Mouse (Mus musculus) liver, embryonic 16.5 days (tissue): ENCODE measurements around the gene Mrln. TPM values are rescaled to one million over a fixed set of nuclear protein-coding genes. Genes with fewer than 3 reads are reported as not detected.

Experiments
- ATAC-seq: fragments of 200-750 bp; cut with Nextera tagmentation; 2 replicates; pipeline ENCODE4 v1.8.0; 2017; ENCODE audit warnings: low read depth, mild to moderate bottlenecking, moderate number of reproducible peaks, moderate library complexity
- H3K27ac ChIP-seq: fragments of 300-500 bp; sonication (generic); 2 replicates; pipeline ENCODE4 v1.5.1; 2014; ENCODE audit warnings: mild to moderate bottlenecking, low read length
- H3K27me3 ChIP-seq: fragments of 300-500 bp; sonication (generic); 2 replicates; pipeline ENCODE4 v1.6.1; 2014; ENCODE audit warnings: low read depth, low read length, mixed read lengths; ENCODE audit not compliant: control insufficient read depth, insufficient read depth
- H3K36me3 ChIP-seq: fragments of 300-500 bp; sonication (generic); 2 replicates; pipeline ENCODE4 v1.6.1; 2014; ENCODE audit warnings: mild to moderate bottlenecking; ENCODE audit not compliant: control insufficient read depth, insufficient read depth
- H3K4me1 ChIP-seq: fragments of 300-500 bp; sonication (generic); 2 replicates; pipeline ENCODE4 v1.6.1; 2014; ENCODE audit warnings: low read depth, low read length, mixed read lengths; ENCODE audit not compliant: control insufficient read depth
- H3K4me2 ChIP-seq: fragments of 300-500 bp; sonication (generic); 2 replicates; pipeline ENCODE4 v1.6.1; 2014; ENCODE audit warnings: low read depth, low read length, mixed read lengths
- H3K4me3 ChIP-seq: fragments of 300-500 bp; sonication (generic); 2 replicates; pipeline ENCODE4 v1.5.1; 2014; ENCODE audit warnings: low read depth, mild to moderate bottlenecking, low read length
- H3K9ac ChIP-seq: fragments of 300-500 bp; sonication (generic); 2 replicates; pipeline ENCODE4 v1.6.1; 2014; ENCODE audit warnings: low read depth, low read length
- H3K9me3 ChIP-seq: fragments of 300-500 bp; sonication (generic); replicated peaks from 2 replicates; pipeline ENCODE4 v1.6.1; 2016; ENCODE audit warnings: low read length; ENCODE audit not compliant: control insufficient read depth
- WGBS: fragments of 180-500 bp; shearing (Covaris S2); extraction: QIAGEN DNeasy Blood & Tissue Kit; methylation state at CpG from one replicate; pipeline ENCODE4 v1.1.7; 2014; ENCODE audit not compliant: insufficient replicate concordance; 5-methylcytosine and 5-hydroxymethylcytosine counted together
- polyA plus RNA-seq: library from polyadenylated mRNA; unstranded; fragments of >200 nt; fragmentation: Nextera tagmentation; extraction: Ambion mirVana; gene quantifications from 2 replicates; pipeline ENCODE4 v1.2.1, GENCODE M21; 2015

Mrln gene
- polyA plus RNA-seq, 1 experiment from 2014 or later = 1.3 TPM

DNA sequence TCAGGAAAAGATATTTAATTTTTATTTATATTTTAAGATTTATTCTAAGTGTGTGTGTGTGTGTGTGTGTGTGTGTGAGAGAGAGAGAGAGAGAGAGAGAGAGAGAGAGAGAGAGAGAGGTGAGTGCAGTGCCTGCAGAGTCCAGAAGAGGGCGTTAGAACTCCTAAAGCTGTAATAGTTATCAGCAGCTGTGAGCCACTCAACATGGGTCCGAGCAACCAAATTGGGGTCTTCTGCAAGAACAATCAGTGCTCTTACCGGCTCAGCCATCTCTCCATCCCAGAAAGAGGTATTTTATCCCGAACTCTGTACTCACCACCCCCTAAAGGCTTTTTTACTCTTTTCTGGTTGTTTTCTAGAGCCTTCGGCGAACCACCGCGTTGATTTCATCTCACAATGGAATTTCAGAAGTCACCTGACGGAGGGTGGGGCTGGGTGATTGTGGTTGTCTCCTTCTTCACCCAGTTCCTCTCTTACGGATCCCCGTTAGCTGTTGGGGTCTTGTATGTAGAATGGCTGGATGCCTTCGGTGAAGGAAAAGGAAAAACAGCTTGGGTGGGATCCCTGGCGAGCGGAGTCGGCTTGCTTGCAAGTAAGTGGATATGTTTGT is 51.2 kb downstream of the Mrln start:
- Histone ChIP-seq H3K4me2 (no peak overlapping the region), H3K27ac (no peak overlapping the region), H3K27me3 (no peaks in the 10 kb centered on the region), H3K4me3 (no peak overlapping the region), H3K9me3 (no peaks in the 10 kb centered on the region), H3K4me1 (peaks cover 2% of the 10 kb centered on the region; the same call in 1 of the 2 replicates), H3K9ac (no peak overlapping the region), H3K36me3 (no peaks in the 10 kb centered on the region)
- no peak for ATAC-seq
- WGBS = 69% methylated on average over 15 of the region's 15 CpGs

DNA sequence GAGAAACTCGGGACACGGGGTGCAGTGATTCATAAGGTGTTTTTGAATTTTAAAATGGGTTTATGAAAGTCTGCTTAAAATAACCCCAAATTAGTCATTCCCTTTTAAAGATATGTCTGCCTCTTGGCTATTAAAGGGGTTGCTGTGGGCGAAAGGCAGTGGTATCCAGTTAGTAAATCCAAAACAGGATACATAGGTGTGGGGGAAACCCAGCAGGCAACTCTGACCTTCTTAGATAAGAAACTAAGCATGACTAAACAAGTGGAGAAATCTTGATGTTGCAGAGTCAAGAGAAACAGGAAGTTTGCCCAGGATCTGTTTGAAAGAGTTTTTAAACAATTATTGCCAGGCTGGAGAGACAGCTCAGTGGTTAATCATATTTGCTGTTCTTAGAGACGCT is 52.6 kb downstream of the Mrln start:
- Histone ChIP-seq H3K9me3 (no peaks in the 10 kb centered on the region), H3K4me2 (no peak overlapping the region), H3K4me3 (no peak overlapping the region), H3K4me1 (peaks cover 2% of the 10 kb centered on the region; the same call in 1 of the 2 replicates), H3K9ac (no peak overlapping the region), H3K36me3 (no peaks in the 10 kb centered on the region), H3K27ac (no peak overlapping the region), H3K27me3 (no peaks in the 10 kb centered on the region)
- ATAC-seq = no peak
- WGBS = 19% methylated on average over 4 of the region's 4 CpGs

DNA sequence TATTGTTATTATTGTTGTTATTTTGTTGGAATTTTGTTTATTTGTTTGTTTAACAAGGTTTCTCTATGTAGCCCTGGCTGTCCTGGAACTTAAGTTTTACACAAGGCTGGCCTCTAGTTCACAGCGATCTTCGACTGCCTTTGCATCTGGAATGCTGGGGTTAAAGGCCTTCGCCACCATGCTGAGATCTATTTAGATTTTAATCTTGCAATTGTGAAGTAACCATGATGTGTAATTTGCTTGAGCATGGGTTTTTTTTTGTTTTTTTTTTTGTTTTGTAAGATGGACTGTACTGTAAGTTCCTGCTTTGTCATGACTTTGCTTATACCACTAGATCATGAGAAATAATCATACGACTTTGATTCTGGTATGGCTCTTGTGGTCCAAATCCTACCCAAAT is 56.4 kb downstream of the Mrln start:
- Histone ChIP-seq H3K36me3 (no peaks in the 10 kb centered on the region), H3K9ac (no peak overlapping the region), H3K27ac (no peak overlapping the region), H3K4me1 (peaks cover 2% of the 10 kb centered on the region; the same call in 1 of the 2 replicates), H3K9me3 (no peaks in the 10 kb centered on the region), H3K4me2 (no peak overlapping the region), H3K4me3 (no peak overlapping the region), H3K27me3 (no peaks in the 10 kb centered on the region)
- WGBS = 65% methylated on average over 4 of the region's 4 CpGs
- no peak for ATAC-seq

DNA sequence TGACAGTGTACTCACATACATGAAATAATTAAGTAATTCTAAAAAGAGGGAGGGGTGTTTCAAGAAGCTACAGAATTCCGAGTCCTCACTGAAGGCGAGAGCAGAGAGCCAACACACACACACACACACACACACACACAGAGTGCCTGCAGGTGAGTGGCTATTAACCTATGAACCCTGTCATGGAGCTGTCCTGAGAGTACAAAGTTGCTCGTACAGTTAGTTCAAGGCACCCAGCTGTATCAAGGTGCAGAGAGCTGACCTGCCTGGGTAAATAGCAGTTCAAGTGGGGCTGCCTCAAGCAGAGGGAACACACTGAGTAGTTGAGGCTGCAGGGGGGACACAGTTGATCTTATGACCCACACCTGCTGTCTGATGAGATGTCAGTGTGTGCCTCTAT is 57.6 kb downstream of the Mrln start:
- 66% methylated on average over 3 of the region's 3 CpGs for WGBS
- Histone ChIP-seq H3K36me3 (no peaks in the 10 kb centered on the region), H3K4me1 (peaks cover under 1% of the 10 kb centered on the region; the same call in 1 of the 2 replicates), H3K27me3 (no peaks in the 10 kb centered on the region), H3K9me3 (no peaks in the 10 kb centered on the region), H3K9ac (no peak overlapping the region), H3K27ac (no peak overlapping the region), H3K4me3 (no peak overlapping the region), H3K4me2 (no peak overlapping the region)
- peak; percentile 58; the same call in 1 of the 2 replicates for ATAC-seq

DNA sequence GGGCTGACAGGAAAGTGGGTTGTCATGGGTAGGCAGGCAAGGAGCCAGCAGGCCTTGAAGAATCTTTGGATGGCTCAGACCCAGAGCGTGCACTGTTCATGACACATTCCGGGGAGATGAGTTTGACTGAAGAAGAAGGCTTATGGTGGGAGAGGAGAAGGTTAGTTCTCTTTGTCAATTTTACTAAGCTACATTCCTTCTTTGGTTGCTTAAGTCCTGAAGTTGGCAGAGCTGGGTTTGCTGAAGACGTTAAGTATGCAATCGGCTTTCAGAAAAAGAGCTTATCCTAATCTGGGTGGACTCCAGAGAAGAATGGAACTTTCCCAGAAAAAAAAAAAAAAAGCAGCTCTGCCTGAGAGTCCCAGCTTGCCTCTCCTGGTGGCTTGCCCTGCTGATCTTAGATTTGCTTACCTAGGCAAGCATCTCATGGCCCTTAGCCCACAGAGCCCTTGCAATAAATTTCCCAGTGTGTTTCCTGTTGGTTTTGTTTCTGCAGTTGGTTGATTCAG is 59.3 kb downstream of the Mrln start:
- 73% methylated on average over 4 of the region's 4 CpGs for WGBS

DNA sequence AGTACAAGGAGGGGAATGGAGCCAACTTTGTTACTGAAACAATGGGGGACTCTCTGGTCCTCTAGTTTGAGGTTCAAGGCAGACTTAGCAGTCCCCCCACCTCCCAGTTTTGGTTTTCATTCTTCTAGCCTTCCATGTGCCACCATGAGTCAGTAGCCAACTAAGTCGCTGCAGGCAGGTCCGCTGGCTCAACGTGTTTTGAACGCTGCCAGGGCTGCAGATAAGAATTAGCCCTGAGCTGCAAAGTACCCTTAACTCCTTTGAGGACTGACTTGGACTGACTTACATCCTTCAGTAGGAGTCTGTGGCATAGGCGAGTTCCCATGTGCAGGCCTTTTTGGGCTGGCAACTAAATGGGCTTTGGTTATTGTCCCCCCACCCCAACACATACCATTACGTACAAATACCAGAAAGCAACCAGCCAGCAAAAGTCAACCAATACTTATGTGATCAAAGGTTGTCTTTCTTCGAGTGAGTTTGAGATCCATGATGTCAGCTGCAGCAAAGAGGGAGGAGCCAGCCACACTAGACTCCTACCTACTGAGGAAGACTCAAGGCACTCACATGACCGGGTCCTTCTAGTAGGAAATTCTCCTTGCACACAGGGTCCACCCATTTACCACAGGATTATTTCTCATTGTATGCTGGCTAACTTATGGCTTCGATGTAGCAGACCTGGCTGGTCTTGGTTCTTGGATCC is 60.0 kb downstream of the Mrln start:
- H3K4me3 ChIP-seq = no peak overlapping the region
- ATAC-seq = no peak
- H3K4me1 ChIP-seq = no peaks in the 10 kb centered on the region
- no peak overlapping the region for H3K27ac ChIP-seq
- no peaks in the 10 kb centered on the region for H3K27me3 ChIP-seq
- H3K4me2 ChIP-seq = no peak overlapping the region
- no peaks in the 10 kb centered on the region for H3K36me3 ChIP-seq
- H3K9ac ChIP-seq = no peak overlapping the region
- WGBS = 57% methylated on average over 9 of the region's 9 CpGs
- no peaks in the 10 kb centered on the region for H3K9me3 ChIP-seq

More for the DNA sequence above, 59.3 kb downstream of the Mrln start:
- no peak overlapping the region for H3K4me3 ChIP-seq
- no peaks in the 10 kb centered on the region for H3K27me3 ChIP-seq
- H3K27ac ChIP-seq = no peak overlapping the region
- H3K9ac ChIP-seq = no peak overlapping the region
- no peaks in the 10 kb centered on the region for H3K36me3 ChIP-seq
- no peaks in the 10 kb centered on the region for H3K9me3 ChIP-seq
- no peak for ATAC-seq
- no peak overlapping the region for H3K4me2 ChIP-seq
- H3K4me1 ChIP-seq = no peaks in the 10 kb centered on the region

DNA sequence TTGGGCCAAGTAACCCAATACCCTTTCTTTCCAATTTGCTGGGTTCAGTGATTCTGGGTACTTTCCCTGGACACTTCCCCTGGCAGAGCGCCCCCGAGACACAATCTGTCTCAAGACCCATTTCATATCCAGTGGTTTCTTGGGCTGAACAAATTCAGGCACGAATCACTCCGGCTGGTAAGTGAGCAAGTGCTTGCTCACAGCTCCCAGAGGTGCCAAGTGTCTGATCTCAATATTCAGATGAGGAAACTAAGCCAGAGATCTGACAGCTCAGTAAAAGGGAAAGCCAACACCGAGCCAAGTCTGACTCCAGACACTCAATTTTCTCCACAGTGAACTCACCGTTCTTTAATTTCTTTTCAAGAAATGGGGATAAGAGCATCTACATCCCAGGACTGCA is 62.0 kb downstream of the Mrln start:
- no peak overlapping the region for H3K4me2 ChIP-seq
- H3K4me3 ChIP-seq = no peak overlapping the region
- no peak overlapping the region for H3K9ac ChIP-seq
- ATAC-seq = no peak
- no peak overlapping the region for H3K27ac ChIP-seq
- H3K9me3 ChIP-seq = no peaks in the 10 kb centered on the region
- no peaks in the 10 kb centered on the region for H3K4me1 ChIP-seq
- H3K36me3 ChIP-seq = no peaks in the 10 kb centered on the region
- no peaks in the 10 kb centered on the region for H3K27me3 ChIP-seq
- WGBS = 68% methylated on average over 6 of the region's 6 CpGs

DNA sequence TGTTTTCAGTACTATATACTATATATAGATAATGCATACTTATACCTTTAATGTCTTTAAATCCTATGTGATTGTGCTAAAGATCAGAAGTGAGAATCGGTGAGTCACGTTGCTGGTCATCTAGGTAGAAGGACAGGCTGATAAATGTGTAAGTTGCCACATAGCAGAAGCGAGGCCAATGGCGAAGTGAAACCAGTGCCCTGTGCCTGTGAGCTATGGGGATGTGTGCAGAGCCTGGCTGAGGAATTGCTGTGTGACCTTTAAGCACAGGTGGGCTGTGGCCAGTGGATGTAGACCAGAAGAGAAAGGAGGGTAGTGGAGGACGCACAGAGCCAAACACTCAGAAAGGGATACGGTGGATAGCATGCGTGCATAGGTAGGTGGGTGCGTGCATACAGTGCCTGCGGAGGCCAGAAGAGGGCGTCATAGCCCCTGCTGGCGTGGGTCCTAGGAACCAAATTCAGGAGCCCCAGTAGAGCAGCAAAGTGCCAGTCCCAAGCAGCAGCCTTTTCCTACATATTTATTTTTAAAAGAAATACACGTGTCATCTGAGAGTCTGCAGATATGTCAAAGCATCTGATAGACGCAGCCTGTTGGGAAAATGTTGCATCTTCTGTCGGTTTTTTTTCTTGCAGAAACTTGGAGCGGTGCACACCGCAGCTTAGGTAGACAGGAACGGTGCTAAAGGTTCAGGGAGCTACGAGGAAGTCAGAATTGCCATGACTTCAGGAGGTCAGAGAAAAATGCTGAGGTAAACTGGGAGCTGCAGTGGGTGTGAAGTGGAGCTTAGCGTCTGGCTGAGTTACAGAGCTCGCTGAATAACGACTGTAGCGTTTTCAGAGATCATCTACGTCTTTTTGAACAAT is 64.3 kb downstream of the Mrln start:
- Histone ChIP-seq H3K4me1 (no peaks in the 10 kb centered on the region), H3K36me3 (no peaks in the 10 kb centered on the region), H3K27me3 (no peaks in the 10 kb centered on the region), H3K4me2 (no peak overlapping the region), H3K27ac (no peak overlapping the region), H3K9ac (no peak overlapping the region), H3K4me3 (no peak overlapping the region), H3K9me3 (no peaks in the 10 kb centered on the region)
- 69% methylated on average over 23 of the region's 23 CpGs for WGBS
- ATAC-seq = no peak
